Mouse (Mus musculus) CH12F3 (cell line): Measurements from ENCODE around the gene Rufy3.

ENCODE experiments used
- in situ Hi-C: fragments of 300-500 bp; cut with MboI; formaldehyde crosslinking; loops from 2 replicates; pipeline ENCODE4 v1.14.3; 2020; ENCODE audit warnings: low sequenced_read_pairs

Gene Rufy3

DNA sequence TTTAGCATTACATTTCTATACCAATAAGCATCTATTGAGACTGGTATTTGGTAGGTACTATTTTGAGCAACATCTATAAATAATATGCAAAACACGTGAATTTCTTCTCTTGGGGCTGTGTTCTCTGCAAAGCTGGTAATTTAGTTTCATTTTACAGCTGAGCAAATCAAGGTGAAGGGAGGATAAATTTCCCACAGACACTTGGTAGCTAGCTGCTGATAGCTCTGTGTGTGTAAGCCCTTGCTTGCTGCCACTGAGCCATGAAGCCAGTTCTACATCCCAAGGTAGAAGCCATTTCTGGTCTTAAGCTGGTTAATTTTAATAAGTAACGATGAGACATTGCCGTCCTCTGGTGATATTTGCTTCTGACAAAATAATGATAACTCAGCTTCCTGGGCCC lies 10.0 kb downstream of the Rufy3 start:
- in situ Hi-C loops, result no loop called here

DNA sequence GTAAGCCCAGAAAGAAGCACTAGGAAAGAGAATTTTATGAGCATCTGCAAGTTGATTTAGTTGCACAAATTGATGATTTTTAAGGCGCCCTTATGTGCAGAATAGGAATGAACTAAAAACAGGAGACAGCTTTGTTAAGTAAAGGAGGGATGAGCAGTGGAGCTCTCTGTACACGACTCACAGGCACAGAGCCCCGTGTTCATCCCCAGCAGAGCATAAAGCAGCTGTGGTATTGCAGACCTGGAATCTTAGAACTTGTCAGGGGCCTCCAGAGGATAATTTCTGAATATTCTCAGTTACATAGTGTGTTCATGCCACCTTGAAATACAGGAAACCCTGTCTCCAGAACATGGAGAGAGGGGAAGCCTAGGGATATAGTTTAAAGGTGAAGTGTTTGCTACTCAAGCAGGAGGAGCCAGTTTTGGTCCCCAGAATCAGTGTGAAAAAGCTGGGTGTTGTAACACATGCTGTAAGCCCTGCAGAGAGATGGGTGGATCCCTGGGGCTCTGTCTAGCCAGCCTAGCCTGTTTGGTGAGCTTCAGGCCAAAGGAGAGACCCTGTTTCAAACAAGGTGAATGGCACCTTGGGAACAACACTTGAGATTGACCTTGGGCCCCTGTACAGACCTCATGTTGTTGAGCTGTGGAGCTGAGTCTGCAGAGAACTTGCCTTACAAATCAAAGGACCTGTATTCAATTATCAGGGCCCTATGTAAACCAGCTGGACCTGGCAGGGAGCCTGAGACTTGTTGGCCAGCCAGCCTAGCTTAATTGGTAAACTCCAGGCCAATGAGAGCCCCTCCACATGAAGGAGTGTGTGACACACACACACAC lies 10.9 kb downstream of the Rufy3 start:
- in situ Hi-C loops, result no loop called here

DNA sequence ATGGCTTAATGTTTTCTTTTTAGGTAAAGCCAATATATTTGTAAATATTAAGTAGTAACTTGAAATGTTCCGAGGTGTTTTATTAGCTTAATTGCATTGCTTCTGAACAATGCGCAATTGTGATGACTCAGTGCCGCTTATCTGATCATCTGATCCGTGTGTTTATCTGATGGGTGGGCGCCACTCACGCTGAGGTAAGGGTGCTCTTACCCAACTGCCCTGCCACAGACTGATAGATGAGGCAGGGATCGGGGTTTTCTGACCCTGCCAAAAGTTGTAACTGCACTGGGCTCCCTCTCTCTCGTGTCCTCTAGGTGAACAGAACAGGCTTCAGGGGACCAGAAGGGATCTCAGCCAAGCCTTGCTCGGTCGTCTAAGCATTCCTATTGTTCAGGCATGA lies 15.8 kb downstream of the Rufy3 start:
- in situ Hi-C loops, result no loop called here

DNA sequence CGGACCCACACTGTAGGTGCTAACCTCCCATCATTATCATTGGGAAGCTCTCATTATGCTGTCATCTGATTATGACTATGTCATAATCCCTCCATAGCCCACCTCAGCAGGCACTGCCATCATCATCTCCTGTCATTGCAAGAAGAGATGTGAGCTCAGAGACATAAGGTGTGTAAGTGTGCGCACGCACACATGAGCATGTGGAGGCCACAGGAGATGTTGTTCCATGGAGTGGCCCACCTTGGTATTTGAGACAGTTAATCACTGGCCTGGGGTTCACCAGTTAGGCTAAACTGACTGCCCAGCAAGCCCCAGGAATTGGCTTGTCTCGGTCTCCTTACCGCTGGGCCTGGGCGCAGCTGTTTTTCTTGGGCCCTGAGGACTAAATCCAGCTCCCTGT lies 16.5 kb downstream of the Rufy3 start:
- in situ Hi-C loops, result no loop called here

DNA sequence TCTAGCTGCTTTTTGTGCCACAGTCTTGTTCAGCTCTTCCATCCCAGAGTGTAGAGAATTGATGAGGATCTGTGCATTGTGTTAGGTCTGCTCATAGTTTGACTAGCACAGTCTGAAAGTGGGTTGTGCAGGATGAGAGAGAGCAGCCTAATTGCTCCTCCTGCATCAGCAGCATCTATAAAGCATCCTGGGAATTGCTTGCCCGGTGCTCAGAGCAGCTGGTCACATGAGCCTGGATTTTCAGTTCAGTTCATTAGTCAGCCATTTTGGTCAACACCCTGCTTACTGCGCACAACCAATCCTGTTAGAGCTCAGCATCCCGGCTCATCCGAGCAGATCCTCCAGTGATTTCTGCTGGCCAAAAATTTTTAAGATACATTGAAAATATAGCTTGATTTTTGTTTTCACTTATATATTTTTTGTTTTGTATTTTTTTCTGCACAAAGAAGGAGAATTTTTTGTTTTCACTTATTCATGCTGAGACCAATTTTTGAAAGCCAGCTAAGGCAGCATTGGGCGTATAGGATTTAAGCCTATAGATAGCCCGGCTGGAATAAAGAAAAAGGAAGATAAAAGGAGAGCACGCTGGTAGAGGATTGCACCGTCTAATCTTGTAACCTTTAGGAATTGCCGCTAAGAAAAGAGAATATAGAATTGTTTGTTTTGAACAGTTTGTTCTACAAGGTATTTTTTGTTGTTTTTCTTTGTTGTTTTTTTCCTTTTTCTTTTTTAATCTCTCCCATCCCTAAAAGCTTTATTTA lies 18.6 kb downstream of the Rufy3 start:
- in situ Hi-C loops, result no loop called here

DNA sequence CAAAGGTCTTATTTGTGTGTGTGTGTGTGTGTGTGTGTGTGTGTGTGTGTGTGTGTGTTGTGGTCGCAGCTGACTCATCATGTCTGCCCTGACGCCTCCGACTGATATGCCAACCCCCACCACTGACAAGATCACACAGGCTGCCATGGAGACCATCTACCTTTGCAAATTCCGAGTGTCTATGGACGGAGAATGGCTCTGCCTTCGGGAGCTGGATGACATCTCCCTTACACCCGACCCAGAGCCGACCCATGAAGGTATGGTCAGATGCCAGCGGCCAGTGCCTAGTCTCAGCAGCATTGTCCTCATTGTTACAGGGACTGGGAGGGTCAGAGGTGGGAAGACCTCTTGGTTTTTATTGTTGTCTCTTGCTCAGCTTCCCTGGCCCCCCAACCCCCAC lies 19.2 kb downstream of the Rufy3 start:
- in situ Hi-C loops, result no loop called here

DNA sequence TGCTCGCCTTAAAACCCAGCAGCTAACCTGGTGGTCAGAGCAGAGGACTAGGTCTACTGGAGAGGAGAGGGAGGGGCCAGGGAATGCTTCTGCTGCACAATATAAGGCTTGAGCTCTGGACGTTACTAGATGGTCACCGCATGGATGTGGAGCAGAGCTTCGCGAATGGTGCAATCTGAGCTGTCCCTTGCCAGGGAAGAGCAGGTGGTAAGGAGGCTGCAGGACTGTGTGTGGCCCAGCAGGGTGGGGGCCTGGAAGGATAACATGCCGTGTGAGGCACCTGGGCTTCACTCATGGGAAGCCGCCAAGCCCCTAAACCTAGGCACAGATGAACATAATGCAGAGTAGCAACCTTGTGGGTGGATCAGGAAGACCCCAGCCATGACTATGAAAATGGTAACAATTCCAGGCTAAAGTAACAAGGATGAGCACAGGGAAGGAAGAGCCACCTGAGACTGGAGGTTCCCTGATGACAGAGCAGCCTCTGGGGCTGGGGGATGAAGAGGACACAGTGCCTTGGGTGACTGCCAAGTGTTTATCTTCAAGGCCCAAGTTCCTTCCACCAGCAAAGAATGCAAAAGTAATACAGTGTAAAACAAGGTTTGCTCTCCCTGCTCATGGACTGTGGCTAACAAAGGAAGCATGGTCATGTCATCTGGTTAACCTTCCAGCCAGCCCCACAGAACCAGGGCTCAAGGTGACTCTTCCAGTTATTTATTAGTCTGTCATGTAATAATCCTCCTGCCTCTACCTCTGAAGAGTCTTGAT lies 21.8 kb downstream of the Rufy3 start:
- in situ Hi-C loops, result no loop called here

DNA sequence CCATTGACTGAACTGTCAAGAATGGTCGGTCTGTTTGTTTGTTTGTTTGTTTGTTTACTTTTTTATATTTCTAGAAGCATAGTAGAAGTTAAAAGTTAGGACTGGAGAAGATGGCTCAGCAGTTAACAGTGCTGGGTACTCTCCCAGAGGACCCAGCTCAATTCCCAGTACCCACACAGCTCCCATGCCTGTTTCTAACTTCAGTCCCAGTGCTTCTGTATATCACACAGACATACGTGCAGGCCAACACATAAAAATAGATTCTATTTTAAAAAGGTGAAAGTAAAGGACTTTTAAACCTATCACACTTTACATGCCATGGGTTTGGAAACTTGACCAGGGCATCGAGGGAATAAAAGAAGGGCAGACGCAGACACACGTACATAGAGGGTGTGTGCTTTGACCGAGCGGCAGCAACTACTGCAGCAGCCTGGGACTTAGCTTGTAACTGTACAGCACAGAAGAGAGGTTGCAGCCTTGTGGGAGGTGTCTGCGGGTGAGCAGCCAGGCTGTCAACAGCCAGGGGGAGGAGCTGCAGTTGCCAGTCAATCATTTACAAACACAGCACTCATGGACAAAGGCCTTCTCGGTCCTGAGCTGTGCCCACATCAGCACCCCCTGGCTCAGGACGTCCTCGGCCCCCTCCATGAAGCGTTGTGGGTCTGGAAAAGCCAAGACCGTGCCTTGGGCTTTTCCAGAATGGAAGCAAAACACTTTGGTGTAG lies 22.5 kb downstream of the Rufy3 start:
- in situ Hi-C loops, result no loop called here

DNA sequence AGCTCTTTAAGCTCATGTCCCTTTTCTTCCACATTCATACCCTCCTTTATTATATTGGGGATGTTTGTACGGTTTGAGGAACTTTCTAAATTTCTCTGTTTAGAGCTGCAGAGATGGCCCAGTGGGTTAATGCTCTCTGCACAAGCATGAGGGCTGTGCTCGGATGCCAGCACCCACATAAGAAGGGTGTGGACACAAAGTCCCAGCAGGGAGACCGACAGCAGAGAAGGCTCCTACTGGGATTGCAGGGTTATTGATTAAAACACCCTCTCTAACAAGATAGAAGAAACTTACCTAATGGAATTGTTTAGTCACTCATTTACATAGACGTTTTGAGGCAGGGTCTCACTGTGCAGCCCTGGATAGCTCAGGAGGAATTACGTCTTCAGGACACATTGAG lies 23.6 kb downstream of the Rufy3 start:
- in situ Hi-C loops, result no loop called here

DNA sequence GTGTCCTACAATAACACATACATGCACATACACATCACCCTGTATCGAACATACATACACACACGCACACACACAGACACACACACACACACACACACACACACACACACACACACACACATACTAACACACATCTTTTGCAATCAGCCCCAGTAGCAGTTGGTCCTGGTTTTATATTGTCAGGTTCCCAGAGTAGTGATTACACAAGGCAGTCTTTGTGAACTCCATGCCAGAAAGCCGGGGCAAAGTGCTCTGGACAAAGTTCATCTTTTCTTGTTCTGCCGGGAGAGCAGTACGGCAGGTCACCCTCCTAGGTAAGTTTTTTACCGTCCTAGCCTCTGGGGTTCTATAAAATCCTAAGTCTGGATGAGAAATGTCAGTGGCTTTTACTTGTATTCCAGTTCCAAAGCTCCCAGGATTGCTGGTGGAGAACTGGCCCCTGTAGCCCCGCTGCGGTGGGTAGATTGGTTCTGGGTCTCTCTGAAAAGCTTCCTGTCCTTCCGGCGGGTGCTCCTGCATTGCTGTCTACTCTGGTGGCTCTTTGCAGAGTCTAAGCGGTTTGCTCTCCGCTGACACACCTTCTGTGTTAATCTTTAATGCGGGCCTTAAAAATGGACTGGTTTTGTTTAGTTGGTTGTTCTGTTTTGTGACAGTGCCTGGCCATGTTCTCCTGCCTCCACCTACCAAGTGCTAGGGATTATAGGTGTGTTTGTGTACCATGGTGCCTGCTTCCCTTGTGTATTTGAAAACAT lies 28.8 kb downstream of the Rufy3 start:
- in situ Hi-C loops, result no loop called here

DNA sequence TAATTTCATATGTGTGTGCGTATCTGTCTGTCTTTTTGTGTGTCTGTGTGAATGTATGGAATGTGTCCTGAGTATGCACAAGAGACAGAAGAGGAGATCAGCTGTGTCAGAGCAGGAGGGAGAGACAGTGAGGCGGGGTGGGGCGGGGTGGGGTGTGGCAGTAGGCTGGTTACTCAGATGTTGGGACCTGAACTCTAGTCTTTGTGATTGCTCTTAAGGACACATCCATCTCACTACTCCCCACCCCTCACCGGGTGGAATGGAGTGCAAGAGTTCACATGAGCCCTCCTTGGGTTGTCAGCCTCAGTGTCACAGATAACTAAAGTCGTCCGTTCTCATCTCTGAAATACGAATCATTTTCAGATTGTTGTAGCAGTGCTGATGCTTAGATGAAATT lies 29.3 kb downstream of the Rufy3 start:
- in situ Hi-C loops, result no loop called here

DNA sequence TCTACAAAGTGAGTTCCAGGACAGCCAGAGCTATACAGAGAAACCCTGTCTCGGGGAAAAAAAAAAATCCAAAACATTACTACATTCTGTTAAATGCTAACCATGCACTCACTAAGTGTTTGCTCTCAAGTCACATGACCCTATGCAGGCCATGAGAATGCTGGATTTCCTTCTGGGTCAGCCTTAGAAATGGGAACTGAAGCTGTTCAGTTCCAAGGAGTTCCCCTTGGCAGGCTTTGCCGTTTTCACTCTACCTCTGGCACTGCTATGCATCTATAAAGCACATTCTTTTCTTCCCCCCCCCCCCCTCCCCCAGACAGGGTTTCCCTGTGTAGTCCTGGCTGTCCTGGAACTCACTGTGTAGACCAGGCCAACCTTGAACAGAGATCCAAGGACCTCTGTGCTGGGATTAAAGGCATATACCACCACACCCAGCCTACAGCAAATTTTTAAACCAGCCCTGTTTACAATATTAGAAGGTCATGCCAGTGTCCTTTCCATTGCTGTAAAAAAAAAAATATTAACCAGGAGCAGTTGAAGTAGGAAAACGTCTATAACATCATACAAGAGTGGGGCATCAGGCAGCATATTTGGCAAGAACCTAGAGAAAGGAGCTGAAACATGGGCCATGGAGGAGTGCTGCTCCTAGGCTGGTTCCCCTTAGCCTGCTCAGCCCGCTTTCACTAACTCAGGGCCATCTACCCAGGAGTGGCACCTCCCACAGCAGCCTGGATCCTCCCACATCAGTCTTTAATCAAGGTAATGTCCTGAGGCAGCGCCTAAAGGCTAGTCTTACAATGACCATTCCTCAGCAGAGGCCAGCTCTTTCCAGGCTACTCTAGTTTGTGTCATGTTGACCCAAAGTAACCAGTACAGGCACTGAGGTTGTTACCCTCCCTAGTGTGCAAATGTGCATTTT lies 31.0 kb downstream of the Rufy3 start:
- in situ Hi-C loops, result no loop called here

DNA sequence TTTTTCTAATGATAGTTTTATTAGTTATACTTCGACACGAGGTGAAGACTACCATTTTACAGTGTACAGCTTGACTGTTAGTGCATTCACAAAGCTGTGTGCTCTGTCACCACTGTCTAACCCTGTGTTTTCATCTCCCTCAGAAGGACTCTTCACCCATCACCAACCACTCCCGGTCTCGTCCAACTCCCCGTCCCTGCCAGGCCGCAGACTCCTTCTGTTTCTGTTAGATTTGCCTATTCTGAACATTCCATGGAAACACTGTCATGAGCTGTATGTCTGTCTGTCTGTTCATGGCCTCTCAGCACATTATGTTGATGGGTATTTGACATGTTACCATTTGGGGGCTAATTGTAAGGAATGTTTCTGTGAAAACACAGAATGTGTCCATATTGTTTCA lies 34.1 kb downstream of the Rufy3 start:
- in situ Hi-C loops, result no loop called here

DNA sequence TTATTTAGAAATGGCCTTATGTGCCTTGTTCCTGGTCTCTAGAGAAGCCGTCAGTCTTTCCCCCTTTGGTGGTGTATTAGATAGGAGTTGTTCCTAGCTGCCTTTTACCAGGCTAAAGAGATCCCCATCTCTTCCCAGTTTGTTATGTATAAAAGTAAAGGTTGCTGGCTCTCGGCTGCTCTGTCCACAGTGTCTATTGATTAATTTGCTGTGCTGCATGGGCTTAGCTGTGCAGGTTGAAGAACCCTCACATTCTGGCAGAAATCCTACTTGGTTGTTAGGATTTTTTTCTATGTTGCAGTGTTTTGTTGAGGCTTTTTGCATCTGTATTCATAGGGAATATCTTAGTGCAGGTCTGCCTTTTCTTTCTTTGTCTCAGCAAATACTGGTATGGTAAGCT lies 37.2 kb downstream of the Rufy3 start:
- in situ Hi-C loops, result no loop called here

DNA sequence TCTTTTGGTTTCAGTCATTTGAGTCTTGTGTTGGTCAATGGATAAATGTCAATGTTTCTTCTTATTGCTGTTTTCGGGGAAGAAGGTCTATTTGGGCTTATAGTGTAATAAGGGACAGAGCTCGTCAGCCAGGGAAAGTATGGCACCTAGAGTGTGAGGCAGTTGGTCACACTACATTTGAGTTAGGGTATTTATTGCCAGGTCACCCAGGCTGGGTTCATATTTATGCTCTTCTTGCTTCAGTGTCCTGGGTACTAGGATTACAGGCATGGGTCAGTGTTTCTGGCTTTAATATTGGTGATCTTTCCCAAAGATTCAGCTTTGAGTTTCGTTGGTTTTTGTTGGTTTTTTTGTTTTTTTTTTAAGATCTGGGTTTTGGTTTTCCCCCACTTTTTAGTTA lies 37.9 kb downstream of the Rufy3 start:
- in situ Hi-C loops, result no loop called here

DNA sequence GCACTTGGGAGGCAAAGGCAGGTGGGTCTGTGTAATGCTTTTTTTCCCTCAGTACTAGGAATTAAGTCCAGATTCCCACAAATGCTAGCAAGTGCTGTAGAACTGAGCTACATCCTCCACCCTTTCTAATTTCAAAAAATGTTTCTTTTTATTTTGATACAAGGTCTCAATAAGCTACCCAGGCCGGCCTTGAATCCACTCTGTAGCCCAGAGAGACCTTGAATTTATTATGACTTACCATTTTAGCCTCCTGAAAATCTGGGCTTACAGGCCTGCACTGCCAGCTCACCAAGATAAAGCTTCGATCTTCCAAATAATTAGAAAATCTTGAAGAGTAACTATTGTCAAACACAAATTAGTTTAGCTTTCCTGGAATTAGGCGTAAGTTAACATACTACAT lies 39.2 kb downstream of the Rufy3 start:
- in situ Hi-C loops, result no loop called here

DNA sequence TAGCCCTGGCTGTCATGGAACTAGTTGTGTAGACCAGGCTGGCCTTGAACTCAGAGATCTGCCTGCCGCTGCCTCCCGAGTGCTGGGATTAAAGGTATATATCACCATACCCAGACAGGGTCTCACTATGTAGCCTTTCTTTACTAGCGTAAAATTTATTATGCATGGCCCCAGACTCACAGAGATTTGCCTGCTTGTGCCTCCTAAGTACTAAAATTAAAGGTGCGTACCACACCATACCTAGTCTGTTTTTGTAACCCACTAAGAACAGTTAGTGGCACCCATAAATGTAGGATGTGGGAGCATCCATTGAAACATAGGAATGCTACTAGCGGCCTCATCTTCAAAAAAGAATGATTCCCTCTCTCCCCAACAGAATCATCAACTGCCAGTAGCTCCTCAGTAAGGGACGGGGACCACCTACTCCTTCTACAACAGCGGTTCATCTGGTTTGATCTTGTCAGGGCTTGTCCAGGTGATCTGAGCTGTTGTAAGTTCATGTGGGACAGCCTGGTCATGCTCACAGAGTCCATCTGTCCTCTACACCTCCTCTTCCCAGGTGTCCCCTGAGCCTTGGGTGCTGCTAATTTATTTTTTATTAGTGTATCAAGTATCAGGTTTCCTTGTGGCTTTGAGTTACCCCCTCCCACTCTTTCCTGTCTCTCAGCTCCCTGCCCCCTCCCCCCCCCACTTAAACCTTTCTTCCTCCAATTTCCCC lies 40.0 kb downstream of the Rufy3 start:
- in situ Hi-C loops, result no loop called here

DNA sequence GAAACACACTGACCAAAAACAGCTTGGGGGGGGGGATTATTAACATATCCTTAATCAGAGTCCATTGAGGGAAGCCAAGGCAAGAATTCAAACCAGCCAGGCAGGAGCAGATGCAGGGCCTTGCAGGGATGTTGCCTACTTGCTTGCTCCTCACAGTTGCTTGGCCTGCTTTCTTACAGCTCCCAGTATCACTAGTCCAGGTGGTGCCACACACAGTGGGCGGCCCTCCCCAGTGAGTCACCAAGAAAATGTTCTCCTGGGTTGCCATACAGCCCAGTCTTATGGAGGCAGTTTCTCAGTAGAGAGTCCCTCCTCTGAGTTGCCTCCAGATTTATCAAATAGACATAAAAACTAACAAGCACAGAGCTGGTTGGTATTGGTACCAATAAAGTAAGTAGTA lies 49.3 kb downstream of the Rufy3 start:
- in situ Hi-C loops, result no loop called here

DNA sequence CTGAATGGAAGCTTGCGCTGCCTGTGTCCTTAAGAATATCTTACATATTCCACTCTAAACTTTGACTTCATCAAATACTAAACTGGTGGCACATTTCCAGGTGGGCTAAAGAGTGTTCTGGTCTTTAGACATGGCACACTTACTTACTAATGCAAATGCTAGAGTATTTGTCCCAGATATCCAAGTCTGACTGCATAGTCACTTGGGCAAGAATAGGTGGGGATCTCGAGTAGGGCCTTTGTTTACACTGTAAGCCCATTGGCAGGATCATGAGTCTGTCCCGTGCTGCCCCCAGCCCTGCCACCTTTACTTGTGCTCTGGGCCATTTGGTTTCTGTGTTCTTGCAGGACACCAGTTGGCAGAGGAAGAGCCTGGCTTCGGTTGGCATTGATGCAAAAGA lies 52.1 kb downstream of the Rufy3 start:
- in situ Hi-C loops, result no loop called here
